Mouse (Mus musculus) midbrain, embryonic 11.5 days (tissue): ENCODE data around the gene Tmc8. TPM values are rescaled to one million over a fixed set of nuclear protein-coding genes. Genes with fewer than 3 reads are reported as not detected.

Experiments
- ATAC-seq: fragments of 200-750 bp; cut with Nextera tagmentation; 2 replicates; pipeline ENCODE4 v1.8.0; 2017; ENCODE audit warnings: moderate TSS enrichment, moderate library complexity; ENCODE audit not compliant: low FRiP score
- DNase-seq: peaks from one replicate; pipeline ENCODE4 v3.0.0; 2015; ENCODE audit warnings: low spot score; ENCODE audit errors: missing footprints
- H3K27ac ChIP-seq: fragments of 300-500 bp; sonication (generic); 2 replicates; pipeline ENCODE4 v1.5.1; 2014; ENCODE audit warnings: low read depth, low read length
- H3K27me3 ChIP-seq: fragments of 300-500 bp; sonication (generic); 2 replicates; pipeline ENCODE4 v1.6.1; 2014; ENCODE audit warnings: mild to moderate bottlenecking, low read length, moderate library complexity, mixed read lengths; ENCODE audit not compliant: control insufficient read depth, insufficient read depth
- H3K36me3 ChIP-seq: fragments of 300-500 bp; sonication (generic); 2 replicates; pipeline ENCODE4 v1.6.1; 2014; ENCODE audit warnings: mild to moderate bottlenecking, low read length, moderate library complexity, mixed read lengths; ENCODE audit not compliant: control insufficient read depth, insufficient read depth
- H3K4me1 ChIP-seq: fragments of 300-500 bp; sonication (generic); 2 replicates; pipeline ENCODE4 v1.6.1; 2014; ENCODE audit warnings: low read length; ENCODE audit not compliant: control insufficient read depth, insufficient read depth
- H3K4me2 ChIP-seq: fragments of 300-500 bp; sonication (generic); 2 replicates; pipeline ENCODE4 v1.6.1; 2014; ENCODE audit warnings: mild to moderate bottlenecking, moderate library complexity
- H3K4me3 ChIP-seq: fragments of 300-500 bp; sonication (generic); 2 replicates; pipeline ENCODE4 v1.5.1; 2014; ENCODE audit warnings: low read depth, low read length
- H3K9ac ChIP-seq: fragments of 300-500 bp; sonication (generic); 2 replicates; pipeline ENCODE4 v1.6.1; 2014; ENCODE audit warnings: low read length
- H3K9me3 ChIP-seq: fragments of 300-500 bp; sonication (generic); 2 replicates; pipeline ENCODE4 v1.6.1; 2016; ENCODE audit warnings: low read length; ENCODE audit not compliant: control insufficient read depth
- WGBS: fragments of 180-500 bp; shearing (Covaris S2); extraction: QIAGEN DNeasy Blood & Tissue Kit; methylation state at CpG from one replicate; pipeline ENCODE4 v1.1.7; 2014; 5-methylcytosine and 5-hydroxymethylcytosine counted together
- polyA plus RNA-seq: library from polyadenylated mRNA; unstranded; fragments of >200 nt; fragmentation: Nextera tagmentation; extraction: Ambion mirVana; gene quantifications from 2 replicates; pipeline ENCODE4 v1.2.1, GENCODE M21; 2014

Gene Tmc8
- polyA plus RNA-seq, 1 experiment from 2014 or later: 1.0 TPM

DNA sequence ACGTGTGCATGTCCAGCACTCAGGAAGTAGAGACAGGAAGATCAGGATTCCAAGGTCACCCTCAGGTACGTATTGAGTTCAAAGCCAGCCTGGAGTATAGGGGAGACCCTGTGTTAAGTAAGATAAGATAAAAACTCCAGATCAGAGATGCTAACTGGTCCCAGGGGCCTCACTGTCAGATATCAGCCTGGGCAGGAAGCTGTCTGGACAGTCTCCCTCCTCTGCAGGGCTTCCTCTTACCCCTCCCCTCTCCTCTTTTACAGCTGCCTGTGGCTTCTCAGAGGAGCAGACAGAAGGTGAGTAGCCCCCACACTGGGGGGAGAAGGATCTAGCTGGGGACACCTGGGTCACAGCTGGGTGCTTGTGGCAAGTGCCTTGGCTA, 16.3 kb downstream of the Tmc8 start:
- WGBS: 48% methylated on average over 2 of the region's 2 CpGs
- H3K4me2 ChIP-seq: no peak overlapping the region

DNA sequence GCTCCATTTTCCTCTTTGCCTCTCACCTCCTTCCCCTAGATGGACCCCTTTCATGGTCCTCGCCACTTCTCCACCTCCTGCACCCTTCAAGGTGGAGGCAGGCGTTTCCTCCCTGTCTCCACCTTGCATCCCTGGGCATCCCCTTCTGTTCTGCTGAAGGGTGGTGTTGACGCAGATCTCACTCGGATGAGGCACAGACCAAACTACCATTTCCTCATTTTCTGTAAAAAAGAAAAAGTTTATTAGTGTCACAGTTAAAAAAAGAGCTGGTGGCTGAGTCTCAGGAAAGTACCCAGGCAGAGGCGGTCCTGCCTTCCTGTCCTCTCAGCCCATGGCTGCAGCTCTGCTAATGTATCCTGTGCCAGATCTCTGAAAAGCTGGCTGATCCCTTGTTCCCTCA, 17.3 kb downstream of the Tmc8 start:
- no peaks in the 10 kb centered on the region for H3K4me1 ChIP-seq
- no peak overlapping the region for H3K4me3 ChIP-seq
- no peak overlapping the region for H3K9ac ChIP-seq
- H3K9me3 ChIP-seq: no peaks in the 10 kb centered on the region
- no peak overlapping the region for H3K4me2 ChIP-seq
- ATAC-seq (no peak), DNase-seq (no peak)
- no peaks in the 10 kb centered on the region for H3K27me3 ChIP-seq
- WGBS: 71% methylated on average over 5 of the region's 5 CpGs
- no peaks in the 10 kb centered on the region for H3K36me3 ChIP-seq
- H3K27ac ChIP-seq: no peak overlapping the region

More for the DNA sequence above, 16.3 kb downstream of the Tmc8 start:
- Histone ChIP-seq H3K4me3 (no peak overlapping the region), H3K36me3 (no peaks in the 10 kb centered on the region), H3K27ac (no peak overlapping the region), H3K27me3 (no peaks in the 10 kb centered on the region), H3K9me3 (no peaks in the 10 kb centered on the region), H3K4me1 (no peaks in the 10 kb centered on the region), H3K9ac (no peak overlapping the region)
- ATAC-seq (no peak), DNase-seq (no peak)

DNA sequence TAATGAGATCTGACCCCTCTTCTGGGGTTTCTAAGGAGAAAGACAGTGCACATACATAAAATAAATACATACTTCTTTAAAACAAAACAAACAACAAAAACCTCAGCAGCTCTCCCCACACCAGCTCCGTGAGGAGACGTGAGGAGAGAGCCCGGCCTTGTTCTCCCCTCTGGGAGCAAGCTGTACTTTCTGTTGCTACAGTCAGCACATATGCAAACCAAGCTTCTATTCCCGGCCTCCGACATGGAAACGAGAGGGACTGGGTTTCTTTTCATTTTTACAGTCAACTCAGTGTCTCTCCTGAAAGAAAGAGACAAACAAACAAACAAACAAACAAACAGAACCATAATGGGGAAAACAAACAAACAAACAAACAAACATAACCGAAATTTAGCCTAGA, 18.2 kb downstream of the Tmc8 start:
- ATAC-seq: no peak

DNA sequence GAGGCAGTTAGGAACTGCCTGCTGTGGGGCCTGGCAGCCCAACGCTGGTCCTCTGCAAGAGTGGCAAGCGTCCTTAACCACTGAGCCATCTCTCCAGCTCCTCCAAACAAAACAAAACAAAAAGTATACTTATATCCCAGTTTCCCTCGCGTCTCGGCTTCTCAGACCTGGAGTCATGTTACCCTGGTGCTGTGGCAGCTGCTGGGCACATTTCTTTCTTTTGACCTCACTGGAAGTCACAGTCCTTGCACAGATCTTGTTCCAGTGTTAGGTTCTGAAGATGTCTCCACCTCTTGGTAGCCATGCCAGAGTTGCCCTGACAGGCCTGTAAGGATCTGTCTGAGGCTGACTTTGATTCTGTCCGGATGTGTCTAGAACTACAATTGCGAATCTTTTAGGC, 19.8 kb downstream of the Tmc8 start:
- Histone ChIP-seq H3K9me3 (no peaks in the 10 kb centered on the region), H3K9ac (no peak overlapping the region), H3K27me3 (no peaks in the 10 kb centered on the region), H3K4me1 (no peaks in the 10 kb centered on the region), H3K36me3 (no peaks in the 10 kb centered on the region), H3K27ac (no peak overlapping the region), H3K4me2 (no peak overlapping the region), H3K4me3 (no peak overlapping the region)
- WGBS: 75% methylated on average over 7 of the region's 7 CpGs
- DNase-seq (no peak), ATAC-seq (no peak)

More for the DNA sequence above, 18.2 kb downstream of the Tmc8 start:
- no peaks in the 10 kb centered on the region for H3K9me3 ChIP-seq
- no peak overlapping the region for H3K9ac ChIP-seq
- H3K36me3 ChIP-seq: no peaks in the 10 kb centered on the region
- no peak for DNase-seq
- no peak overlapping the region for H3K27ac ChIP-seq
- WGBS: 84% methylated on average over 7 of the region's 7 CpGs
- H3K27me3 ChIP-seq: no peaks in the 10 kb centered on the region
- no peak overlapping the region for H3K4me3 ChIP-seq
- no peak overlapping the region for H3K4me2 ChIP-seq
- no peaks in the 10 kb centered on the region for H3K4me1 ChIP-seq

DNA sequence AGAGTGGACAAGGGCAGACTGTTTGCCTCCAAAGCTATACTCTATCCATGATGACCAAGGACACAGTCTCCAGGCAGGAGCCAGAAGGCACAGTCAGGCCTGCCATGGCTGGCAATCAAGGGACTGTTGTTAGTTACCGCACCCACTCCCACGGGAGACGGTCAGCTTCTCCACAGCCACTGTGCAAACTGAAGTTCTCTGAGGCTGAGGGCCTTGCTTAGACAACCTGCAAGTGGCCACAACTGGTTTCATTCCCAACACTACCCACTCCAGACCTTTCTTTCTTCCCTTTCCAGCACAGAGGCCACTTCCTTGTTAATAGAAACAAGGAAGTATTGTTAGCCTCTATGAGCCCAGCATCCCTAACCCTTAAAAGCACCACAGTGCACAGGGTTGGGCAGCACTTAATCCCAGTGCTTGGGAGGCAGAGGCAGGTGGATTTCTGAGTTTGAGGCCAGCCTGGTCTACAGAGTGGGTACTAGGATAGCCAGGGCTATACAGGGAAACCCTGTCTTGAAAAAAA, 21.4 kb downstream of the Tmc8 start:
- Histone ChIP-seq H3K36me3 (no peaks in the 10 kb centered on the region), H3K9ac (no peak overlapping the region), H3K27ac (no peak overlapping the region), H3K4me3 (no peak overlapping the region), H3K4me2 (no peak overlapping the region), H3K27me3 (no peaks in the 10 kb centered on the region), H3K4me1 (no peaks in the 10 kb centered on the region), H3K9me3 (no peaks in the 10 kb centered on the region)
- no peak for DNase-seq
- WGBS: 92% methylated on average over 3 of the region's 3 CpGs
- ATAC-seq: no peak

DNA sequence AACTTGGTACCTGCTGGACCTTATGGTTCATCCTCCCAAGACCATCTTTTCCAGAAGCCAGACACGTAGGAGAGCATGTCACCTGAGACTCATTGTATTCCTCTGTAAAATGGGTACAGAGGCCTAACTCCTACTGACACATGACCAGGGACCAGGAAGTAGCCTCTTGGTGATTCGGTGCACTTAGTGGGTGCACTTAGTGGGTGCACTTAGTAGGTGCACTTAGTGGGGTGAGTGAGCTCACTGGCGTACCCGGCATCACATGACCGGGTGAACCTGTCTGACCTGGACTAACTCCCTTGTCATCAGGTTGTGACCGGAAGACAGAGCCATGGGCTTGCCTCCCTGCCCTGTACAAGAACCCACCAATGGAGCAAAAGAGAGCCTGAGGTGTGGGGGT, 24.9 kb downstream of the Tmc8 start:
- DNase-seq: no peak
- no peak overlapping the region for H3K4me3 ChIP-seq
- no peak overlapping the region for H3K9ac ChIP-seq
- no peaks in the 10 kb centered on the region for H3K9me3 ChIP-seq
- no peak for ATAC-seq
- 88% methylated on average over 6 of the region's 6 CpGs for WGBS
- no peaks in the 10 kb centered on the region for H3K27me3 ChIP-seq
- peaks cover 15% of the 10 kb centered on the region for H3K4me1 ChIP-seq
- no peak overlapping the region for H3K4me2 ChIP-seq
- no peak overlapping the region for H3K27ac ChIP-seq
- H3K36me3 ChIP-seq: no peaks in the 10 kb centered on the region

DNA sequence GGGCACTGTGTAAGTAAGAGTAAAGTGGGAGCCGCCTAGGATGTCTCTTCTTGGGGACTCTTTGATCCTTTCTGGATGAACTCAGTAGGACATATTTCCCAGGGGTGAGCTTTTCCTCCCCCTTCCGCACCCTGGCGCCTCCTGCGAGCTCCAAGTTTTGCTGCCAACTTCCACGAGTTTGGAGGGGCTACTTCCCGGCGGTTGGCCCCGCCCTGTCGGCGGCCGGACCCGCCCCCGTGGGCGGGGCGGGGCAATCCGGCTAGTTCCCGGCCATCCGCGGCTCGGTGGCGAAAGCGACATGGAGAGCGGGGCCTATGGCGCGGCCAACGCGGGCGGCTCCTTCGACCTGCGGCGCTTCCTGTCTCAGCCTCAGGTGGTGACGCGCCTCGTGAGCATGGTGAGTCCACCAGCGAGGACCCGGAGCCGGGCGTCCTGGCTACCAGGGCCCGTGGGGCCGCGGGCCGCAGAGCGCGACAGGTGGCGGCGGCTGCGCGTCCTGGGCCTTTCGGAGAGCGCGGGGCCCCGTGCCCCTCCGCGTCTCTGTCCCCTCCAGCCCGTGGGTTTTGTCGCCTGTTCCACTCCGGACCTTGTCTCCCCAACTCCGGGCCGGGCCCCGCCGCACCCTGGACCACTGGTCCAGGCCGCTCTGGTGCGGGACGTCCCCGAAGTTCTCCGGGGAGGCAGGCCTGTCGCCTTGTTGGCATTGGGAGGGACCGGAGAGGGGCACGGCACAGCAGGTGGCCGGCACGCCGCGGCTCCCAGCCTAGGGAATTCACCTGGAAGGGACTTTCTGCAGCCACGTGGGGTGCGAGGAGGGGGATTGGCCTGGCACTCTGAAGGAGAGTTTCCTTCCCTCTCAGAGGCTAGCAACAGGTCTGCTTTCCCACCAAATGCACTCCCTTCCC, 27.8 kb downstream of the Tmc8 start, which contains the start of the genes Gm20708 and Syngr2:
Gm20708 (plus strand) TSS at position 262 of the 905 bp plus-strand sequence.
Syngr2 (plus strand) TSS at position 262 of the 905 bp plus-strand sequence.
- Histone ChIP-seq H3K4me2 (peak within 1 kb of the TSS; percentile 100), H3K9me3 (no peaks in the 10 kb centered on the region), H3K4me3 (peak within 1 kb of the TSS; percentile 82), H3K4me1 (peaks cover 15% of the 10 kb centered on the region), H3K36me3 (peaks cover 4% of the 10 kb centered on the region; the same call in 1 of the 2 replicates), H3K9ac (peak within 1 kb of the TSS; percentile 75), H3K27ac (no peak within 1 kb of the TSS), H3K27me3 (no peaks in the 10 kb centered on the region)
- under 1% methylated on average over 72 of the region's 75 CpGs for WGBS
- peak; percentile 99 for DNase-seq
- peak; percentile 80 for ATAC-seq

DNA sequence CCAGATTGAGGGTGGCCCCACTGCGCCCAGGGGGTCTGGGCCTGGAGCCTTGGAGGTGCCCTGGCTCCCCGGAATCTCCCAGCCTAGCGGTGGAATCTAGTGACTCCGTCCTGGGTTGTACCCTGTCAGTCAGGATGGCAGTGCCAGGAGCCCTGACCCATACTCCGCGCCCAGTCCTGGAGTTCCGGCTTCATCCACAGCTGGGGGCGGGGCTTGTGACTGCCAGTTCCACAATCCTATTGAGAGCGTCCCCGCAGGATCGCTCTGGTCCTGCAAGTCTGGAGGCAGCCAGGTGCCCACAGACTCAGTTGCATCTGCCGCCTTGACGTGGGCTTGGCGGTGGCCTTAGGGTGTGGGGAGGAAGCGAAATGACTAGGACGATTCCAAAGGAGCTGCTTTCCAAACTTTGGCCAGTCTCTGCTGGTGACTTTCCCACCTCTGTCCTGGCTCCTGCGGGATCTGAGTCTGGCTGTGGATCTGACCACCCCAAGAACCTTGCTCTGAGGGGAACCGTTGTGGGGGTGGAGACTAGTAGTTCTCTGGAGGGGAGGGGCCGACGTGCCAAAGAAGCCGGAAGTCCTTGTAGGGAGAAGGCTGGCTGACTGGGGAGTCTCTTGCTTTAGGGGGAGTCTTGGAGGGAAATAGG, 28.6 kb downstream of the Tmc8 start:
- Histone ChIP-seq H3K9me3 (no peaks in the 10 kb centered on the region), H3K36me3 (peaks cover 6% of the 10 kb centered on the region; the same call in 1 of the 2 replicates), H3K9ac (peak overlapping the region; percentile 75), H3K4me2 (peak overlapping the region; percentile 100), H3K4me3 (peak overlapping the region; percentile 82), H3K27me3 (no peaks in the 10 kb centered on the region), H3K4me1 (peaks cover 15% of the 10 kb centered on the region), H3K27ac (no peak overlapping the region)
- peak; percentile 95 for DNase-seq
- 2% methylated on average over 21 of the region's 21 CpGs for WGBS
- ATAC-seq: peak; percentile 86

DNA sequence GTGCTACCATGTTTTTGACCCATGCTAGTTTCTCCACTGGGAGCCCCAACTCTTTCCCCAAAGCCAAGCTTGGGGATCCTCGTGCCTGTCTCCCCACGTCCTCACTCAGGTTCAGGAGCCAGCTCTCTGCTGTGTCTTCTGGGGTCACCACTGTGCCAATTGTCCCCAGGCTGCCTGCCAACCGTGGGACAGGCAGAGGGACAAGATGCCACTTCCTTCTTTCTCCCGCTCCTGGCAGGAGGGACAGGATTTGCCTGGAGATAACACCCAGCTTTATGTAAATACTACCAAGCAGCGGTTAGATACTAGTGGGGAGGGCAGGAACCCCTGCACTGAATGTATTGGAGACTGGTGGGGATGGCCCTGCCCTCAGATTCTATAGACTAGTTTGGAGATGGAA, 32.0 kb downstream of the Tmc8 start:
- ATAC-seq: no peak
- Histone ChIP-seq H3K4me1 (peaks cover 15% of the 10 kb centered on the region), H3K27ac (no peak overlapping the region), H3K27me3 (no peaks in the 10 kb centered on the region), H3K4me2 (no peak overlapping the region), H3K9ac (no peak overlapping the region), H3K9me3 (no peaks in the 10 kb centered on the region), H3K4me3 (no peak overlapping the region), H3K36me3 (peaks cover 6% of the 10 kb centered on the region; the same call in 1 of the 2 replicates)
- 78% methylated on average over 5 of the region's 5 CpGs for WGBS
- DNase-seq: no peak
